Mouse (Mus musculus) right cerebral cortex, postnatal 14 days (tissue): ENCODE measurements around the gene Eda.
"Not testable (repeated sequence)": the region's sequence is repeated elsewhere in the genome, so short reads cannot be mapped to it uniquely, and the experiment has no call there.

ENCODE experiments used
- DNase-seq: peaks from one replicate; pipeline ENCODE4 v3.0.0; 2022

Gene Eda

GRCm38 (mm10) chrX:100428693-100429092 lies 453.3 kb downstream of the Eda start, which contains the start of gene Otud6a:
Gene Otud6a, plus strand, starts transcription at chrX:100429013.
- DNase-seq: no peak

- no peak for DNase-seq
Measured at GRCm38 (mm10) chrX:100432311-100432710, 456.9 kb downstream of the Eda start.

- DNase-seq: not testable (repeated sequence)
Measured at GRCm38 (mm10) chrX:100442617-100443016, 467.2 kb downstream of the Eda start, which contains the start of gene Awat2. Gene Awat2, minus strand, starts transcription at chrX:100442717.

- DNase-seq: no peak
Measured at GRCm38 (mm10) chrX:100443532-100443931, 468.1 kb downstream of the Eda start.
